Mouse (Mus musculus) adrenal gland, adult 18-20 months (tissue): Measurements from ENCODE around the gene Etv6. TPM values are rescaled to one million over a fixed set of nuclear protein-coding genes. Genes with fewer than 3 reads are reported as not detected.

Source experiments
- DNase-seq, 2 experiments: peaks; one replicate each; pipeline ENCODE4 v3.0.0; 2021 to 2022; ENCODE audit warnings: low spot score in 2 of 2
- total RNA-seq, 2 experiments: library from RNA; stranded (reverse); gene quantifications; 1 replicate in 1 of 2; 2 replicates in 1 of 2; pipeline ENCODE4 v1.2.3; 2021

The Etv6 gene
- total RNA-seq, 2 experiments from 2014 or later, result 32.6 to 55.2 TPM

GRCm38 (mm10) chr6:134140718-134141615, 105.5 kb downstream of the Etv6 start:
- DNase-seq, result no peak

- no peak for DNase-seq
These were observed 106.2 kb downstream of the Etv6 start for GRCm38 (mm10) chr6:134141616-134142165.

- no peak for DNase-seq
These were observed 107.2 kb downstream of the Etv6 start for GRCm38 (mm10) chr6:134142700-134143099.

GRCm38 (mm10) chr6:134143649-134144097, 108.2 kb downstream of the Etv6 start:
- DNase-seq, result no peak

GRCm38 (mm10) chr6:134144231-134145130, 109.0 kb downstream of the Etv6 start:
- DNase-seq, result no peak

- no peak for DNase-seq
These were observed 112.3 kb downstream of the Etv6 start for GRCm38 (mm10) chr6:134147596-134148442.

GRCm38 (mm10) chr6:134148443-134148942, 113.0 kb downstream of the Etv6 start:
- no peak for DNase-seq

- DNase-seq, result no peak
These were observed 114.1 kb downstream of the Etv6 start for GRCm38 (mm10) chr6:134149606-134150005.

- no peak for DNase-seq
These were observed 115.7 kb downstream of the Etv6 start for GRCm38 (mm10) chr6:134151022-134151680.

GRCm38 (mm10) chr6:134151853-134152505, 116.5 kb downstream of the Etv6 start:
- DNase-seq, result no peak

- no peak for DNase-seq
These were observed 117.0 kb downstream of the Etv6 start for GRCm38 (mm10) chr6:134152539-134152938.

GRCm38 (mm10) chr6:134154746-134155145, 119.2 kb downstream of the Etv6 start:
- DNase-seq, result no peak

GRCm38 (mm10) chr6:134155900-134156623, 120.6 kb downstream of the Etv6 start:
- DNase-seq, result no peak

GRCm38 (mm10) chr6:134157533-134158115, 122.1 kb downstream of the Etv6 start:
- DNase-seq, result no peak

GRCm38 (mm10) chr6:134158201-134158600, 122.7 kb downstream of the Etv6 start:
- no peak for DNase-seq

GRCm38 (mm10) chr6:134159672-134160071, 124.2 kb downstream of the Etv6 start:
- no peak for DNase-seq

- no peak for DNase-seq
These were observed 125.5 kb downstream of the Etv6 start for GRCm38 (mm10) chr6:134161040-134161439.

GRCm38 (mm10) chr6:134163346-134163745, 127.8 kb downstream of the Etv6 start:
- DNase-seq, result no peak
